Mouse (Mus musculus): ENCODE data around the gene Appl2.
A peak's percentile ranks its signal among the peaks of the same experiment; 100 is the strongest.
"Not testable (repeated sequence)": the region's sequence is repeated elsewhere in the genome, so short reads cannot be mapped to it uniquely, and the experiment has no call there.

The Appl2 gene

DNA sequence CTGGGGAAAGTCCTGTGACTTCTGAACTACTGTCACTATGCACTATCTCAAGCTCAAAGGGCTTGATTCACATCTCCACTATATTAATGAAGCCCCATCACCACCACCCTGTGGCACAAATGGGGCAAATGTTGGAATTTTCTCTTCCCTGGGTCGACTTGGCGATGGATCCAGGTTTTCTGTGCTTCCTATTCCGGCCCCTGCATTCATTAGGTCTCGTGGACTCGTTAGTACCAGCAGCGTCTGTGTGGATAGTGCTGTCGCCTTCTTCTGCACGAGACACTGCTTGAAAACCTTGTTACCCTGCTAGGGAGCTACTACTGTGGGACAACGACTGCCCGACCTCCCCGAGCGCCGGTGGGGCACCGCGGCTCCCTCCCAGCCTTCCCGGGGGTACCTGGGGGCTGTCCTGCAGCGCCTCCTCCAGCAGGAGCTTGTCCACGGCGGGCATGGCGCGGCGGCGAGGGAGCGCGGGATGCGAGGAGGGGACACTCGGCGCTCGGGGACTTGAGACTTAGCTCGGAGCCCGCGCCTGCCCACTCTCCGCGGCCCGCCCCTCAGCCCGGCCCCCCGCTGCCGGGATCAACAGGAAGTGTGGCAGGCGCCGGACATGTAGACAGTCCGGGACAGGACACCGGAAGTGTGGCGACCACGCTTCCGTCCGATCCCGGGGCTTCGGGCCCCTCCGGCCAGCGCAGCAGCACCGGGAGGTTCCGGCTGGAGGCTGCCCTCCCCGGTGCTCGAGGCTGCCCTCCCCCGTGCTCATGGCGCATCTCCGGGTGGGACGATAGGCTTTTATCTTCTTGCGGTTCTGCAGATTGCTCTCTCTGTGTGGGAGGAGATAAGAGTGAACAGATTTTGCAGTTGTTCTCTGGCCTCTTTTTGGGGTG, at the start of gene Appl2:
TSS of gene Appl2 (minus strand) at position 608 of the 890 bp plus-strand sequence.
- peak; percentile 64 for DNase-seq (ENCODE audit: low read depth)

DNA sequence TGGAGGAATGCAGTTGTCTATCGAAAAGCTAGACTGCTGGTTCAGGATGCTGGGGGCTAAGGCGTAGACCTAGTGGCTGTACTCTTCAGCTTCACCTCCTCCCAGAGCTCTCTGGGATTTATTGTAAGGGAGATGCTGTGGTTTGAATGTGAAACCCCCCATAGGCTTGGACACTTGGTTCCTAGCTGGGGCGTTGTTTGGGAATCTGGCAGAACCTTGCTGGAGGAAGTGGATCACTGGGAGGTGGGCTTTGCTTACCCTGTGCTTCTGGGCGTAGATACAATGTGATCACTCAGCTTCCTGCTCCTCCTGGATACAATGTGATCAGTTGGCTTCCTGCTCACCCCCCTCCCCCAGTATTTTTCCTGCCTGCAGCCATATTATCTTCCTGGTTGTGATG, 47.7 kb upstream of the Appl2 start:
- DNase-seq (ENCODE audit: low read depth) = no peak

DNA sequence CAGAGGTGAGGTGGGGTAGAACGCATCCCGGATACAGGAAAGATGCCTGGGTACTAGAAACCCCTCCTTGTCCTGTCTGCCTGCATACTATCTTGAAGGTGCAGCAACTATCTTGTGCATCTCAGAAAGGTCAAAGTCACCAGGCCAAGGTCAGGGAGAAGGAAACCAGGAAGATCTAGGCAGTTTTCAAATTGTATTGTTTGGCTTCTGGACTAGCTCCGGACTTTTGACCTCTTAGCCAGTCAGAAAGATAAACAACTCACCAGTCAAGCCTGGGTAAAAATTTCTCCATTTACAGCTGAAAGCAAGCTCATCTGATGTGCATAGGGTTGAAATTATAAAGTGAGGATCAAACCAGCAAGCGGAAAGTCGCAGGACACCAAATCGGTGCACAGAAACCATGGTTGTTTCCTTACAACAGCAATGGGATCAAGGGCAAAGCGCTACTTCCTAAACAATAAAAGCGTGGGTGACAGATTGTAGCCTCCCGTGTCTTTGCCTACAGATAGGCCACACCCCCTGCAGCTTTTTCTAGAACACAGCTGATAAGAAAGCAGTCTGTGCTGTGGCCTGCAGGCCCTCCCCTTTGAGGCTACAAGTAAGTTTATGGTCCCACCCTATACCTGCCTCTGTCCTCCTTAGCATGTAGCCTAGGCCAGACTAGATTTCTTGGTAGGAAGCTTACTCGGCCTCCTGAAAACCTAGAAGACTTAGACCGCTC, 43.8 kb upstream of the Appl2 start:
- no peak for DNase-seq (ENCODE audit: low read depth)

DNA sequence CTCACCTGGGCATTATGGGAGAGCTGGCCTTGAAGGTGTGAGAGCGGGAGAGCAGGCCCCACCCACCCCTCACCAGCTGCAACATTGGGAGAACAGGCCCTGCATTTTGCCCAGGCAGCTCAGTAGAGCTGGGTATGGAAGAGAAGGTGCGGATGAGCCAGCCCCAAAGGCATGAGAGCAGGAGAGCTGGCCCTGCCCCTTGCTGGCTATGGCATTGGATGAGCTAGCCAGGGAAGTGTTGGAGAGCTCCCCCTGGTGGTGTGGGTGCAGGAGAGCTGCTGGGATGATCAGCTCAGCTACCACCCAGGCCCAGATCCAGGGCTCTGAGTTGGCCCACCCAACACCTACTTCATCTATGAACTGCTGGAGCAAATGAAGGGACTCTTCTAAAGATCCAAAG, 39.7 kb upstream of the Appl2 start:
- no peak for DNase-seq (ENCODE audit: low read depth)

DNA sequence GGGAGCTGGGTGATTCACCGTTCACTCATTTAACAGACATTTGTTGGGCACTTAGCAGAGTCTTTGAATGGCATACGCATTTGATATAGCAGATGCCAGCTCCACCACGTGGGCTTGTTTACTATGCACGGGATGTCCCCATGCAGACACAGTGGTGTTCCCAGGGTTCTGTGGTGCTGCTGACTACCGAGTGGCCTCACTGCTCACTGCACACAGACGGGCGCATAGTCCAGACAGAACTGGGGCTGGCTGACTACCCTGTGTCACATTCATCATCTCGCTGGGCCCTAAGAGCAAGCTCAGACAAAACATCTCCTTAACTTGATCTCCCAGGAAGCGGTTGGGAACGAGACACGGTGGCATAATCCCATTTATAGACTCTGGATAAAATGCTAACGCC, 32.8 kb upstream of the Appl2 start:
- no peak for DNase-seq (ENCODE audit: low read depth)

DNA sequence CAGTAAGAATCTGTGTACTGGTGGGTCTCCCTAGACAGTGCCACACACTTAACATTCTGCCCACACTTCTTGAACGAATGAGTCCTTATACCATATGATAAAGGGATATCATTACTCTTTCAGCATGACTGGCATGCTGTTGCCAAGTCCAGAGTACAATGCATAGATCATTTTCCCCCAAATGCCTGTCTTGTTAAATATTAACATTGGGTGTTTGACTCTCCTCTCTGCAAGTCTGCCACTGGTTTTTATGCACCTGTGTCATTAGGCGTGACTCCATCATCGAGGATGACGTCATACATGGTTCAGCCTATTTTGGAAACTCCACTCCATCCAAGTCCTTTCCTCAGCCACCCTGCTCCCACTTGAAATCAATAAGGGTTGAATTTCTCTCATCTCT, 18.0 kb upstream of the Appl2 start:
- no peak for DNase-seq (ENCODE audit: low read depth)

DNA sequence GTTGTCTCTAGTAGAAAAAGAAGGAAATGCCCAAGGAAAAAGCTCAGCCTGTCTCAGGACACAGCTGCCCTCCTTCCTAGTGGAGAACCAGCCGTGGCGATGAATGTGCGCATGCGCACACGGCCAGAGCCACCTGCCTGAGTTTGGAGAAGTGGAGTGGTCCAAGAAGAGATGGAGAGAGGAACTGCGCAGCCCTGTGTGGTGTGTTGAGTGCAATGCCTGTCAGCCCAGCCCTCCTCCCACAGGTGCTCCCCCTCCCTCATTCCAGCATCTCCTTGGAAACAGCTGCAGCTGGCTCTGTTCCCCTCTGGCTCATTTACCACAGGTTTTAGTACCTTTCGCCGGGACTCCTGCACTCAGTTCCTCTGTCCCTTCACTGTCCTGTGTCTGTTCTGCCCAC, 13.4 kb upstream of the Appl2 start:
- DNase-seq (ENCODE audit: low read depth) = no peak

DNA sequence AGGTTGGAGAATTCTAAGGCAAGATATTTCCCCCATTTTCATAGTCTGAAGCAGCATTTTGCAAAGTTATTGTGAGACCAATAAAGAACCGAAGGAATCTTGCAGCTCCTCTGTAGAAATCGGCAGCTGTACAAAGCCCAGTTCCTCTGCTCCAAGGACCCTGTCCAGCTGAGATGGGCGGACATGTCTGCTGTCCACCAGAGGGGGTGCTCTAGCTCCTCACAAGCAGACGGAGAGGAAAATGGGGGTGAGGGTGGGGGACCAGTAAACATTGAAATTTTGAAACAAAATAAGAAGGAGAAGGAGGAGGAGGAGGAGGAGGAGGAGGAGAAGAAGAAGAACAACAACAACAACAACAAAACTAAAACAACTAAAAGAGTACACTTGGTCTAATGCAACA, 12.1 kb upstream of the Appl2 start:
- DNase-seq (ENCODE audit: low read depth) = no peak

DNA sequence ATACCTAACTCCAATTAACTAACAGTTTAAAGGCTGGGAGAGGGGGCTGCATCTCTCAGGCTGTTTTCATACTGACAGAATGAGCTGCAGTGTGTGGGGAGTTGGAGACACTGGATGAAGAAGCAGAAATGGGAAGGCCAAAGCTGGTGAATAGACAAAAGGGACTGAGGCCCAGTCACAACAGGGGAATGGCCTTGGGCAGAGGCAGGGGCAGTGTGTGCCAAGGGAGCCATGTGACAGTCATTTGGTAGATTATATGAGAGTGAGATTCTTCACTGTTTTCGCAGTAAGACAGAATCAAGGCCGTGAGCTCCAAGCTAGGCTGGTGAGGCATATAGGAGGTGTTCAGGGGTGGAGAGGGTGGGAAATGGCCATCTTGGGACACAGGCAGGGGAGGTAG, 6.1 kb upstream of the Appl2 start:
- DNase-seq (ENCODE audit: low read depth) = no peak

DNA sequence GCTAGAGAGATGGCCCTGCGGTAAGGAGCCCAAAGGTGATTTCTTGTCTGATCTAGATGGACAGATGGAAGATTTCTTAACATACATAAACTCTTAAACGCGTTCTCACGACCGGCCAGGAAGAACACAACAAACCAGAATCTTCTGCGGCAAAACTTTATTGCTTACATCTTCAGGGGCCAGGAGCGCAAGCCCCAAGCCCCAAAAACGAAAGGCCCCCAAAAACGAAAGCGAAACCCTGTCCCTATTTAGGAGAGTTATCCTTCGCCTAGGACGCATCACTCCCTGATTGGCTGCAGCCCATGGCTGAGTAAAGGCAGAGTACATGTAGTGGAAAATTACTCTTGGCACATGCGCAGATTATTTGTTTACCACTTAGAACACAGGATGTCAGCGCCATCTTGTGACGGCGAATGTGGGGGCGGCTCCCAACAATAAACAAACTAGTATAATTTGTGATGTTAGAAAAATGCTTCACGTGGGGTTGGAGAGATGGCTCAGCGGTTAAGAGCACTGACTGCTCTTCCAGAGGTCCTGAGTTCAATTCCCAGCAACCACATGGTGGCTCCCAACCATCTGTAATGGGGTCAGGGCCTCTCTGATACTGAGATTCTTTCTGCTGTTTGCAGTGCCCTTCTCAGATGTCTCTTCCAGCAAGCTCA, 3.8 kb upstream of the Appl2 start:
- not testable (repeated sequence) for DNase-seq (ENCODE audit: low read depth)

DNA sequence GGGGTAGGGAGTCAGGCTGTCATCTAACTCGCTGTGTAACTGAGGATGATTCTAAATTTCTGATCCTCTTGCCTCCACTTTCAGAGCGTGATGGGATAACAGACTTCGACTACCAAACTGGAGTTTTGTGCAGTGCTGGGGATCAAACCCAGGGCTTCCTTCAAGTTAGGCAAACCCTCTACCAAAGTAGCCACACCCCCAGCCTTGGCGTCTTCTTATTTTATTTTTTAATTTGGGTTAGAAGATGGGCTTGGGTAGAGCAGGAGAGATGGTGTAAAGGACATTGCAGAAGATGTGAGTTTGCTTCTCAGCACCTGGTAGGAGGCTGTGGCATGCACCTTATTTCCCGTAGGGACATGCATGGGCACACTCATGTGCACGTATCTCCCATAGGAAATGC, 499 bp upstream of the Appl2 start:
- no peak for DNase-seq (ENCODE audit: low read depth)

DNA sequence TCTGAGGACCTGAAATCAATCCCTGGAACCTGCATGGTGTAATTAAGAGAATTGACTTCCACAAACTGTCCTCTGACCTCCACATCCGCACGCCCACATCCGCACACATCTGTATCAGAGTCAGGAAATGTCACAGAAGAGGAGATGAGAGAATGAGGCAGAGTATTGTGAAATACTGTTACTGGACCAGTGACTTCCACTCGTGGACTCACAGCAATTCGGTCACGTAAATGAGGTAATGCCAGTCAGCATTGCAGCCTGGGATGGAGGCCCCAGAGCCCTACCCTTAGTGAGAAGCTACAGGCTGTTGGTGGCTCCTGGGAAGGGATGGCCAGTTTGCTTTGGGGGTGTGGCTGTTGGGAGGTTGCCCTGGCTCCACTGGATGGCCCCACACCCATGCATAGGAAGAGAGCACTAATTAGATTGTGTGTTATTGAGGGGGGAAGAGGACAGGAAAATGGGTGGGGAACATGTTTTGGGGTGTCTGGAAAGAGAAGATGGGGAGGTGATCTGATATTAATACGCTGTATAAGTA, 2.1 kb downstream of the Appl2 start:
- DNase-seq (ENCODE audit: low read depth) = no peak

DNA sequence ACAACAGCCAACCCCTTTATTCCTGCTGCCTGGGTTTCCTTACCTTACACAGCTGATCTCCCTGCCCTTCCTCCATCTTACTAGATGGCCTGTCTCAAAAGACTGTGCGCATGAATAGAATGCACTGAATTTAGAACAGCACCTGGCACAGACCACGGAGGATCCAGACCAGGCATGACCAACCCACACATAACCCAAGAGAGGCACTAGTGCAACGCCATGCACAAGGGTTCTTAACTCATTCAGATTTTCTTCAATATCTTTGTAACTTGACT, 2.9 kb downstream of the Appl2 start:
- no peak for DNase-seq (ENCODE audit: low read depth)

DNA sequence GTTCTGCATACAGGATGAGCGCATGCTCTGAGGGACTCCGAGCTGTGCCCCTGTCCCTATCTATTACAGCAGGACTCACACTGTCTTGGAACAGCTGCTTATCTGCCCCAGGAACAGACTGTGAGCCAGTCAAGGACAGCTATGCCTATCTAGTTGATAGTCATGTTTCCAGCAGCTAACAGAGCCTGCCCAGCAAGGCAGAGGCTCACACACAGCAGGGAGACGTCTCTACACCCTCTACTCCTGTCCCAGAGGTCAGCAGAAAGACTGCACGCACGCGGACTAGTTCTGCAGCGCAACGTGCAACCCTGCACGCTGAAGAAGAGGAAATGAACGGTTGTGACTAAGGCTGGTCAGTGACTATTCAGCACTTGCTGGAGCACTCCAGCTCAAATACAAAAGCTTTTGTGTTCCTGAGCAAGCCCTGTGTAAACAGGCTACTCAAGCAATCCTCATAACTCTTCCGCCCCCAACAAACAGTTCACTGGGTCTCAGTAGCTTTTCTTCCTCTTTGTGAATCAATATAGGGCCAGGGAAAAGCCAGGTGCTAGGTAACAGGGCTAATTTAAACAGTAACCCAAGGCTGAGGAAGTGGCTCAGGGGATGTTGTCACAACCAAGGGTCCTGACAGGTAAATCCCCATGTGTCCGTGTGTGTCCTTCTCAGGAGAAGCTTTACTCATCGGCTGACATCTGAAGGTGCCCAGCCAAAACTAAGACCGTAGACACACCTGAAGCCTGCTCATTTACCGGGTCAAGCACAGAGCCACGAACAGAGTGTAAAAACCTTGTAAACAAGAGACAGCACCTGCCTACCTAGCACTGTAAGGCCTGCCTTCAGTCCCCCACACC, 3.4 kb downstream of the Appl2 start:
- no peak for DNase-seq (ENCODE audit: low read depth)

DNA sequence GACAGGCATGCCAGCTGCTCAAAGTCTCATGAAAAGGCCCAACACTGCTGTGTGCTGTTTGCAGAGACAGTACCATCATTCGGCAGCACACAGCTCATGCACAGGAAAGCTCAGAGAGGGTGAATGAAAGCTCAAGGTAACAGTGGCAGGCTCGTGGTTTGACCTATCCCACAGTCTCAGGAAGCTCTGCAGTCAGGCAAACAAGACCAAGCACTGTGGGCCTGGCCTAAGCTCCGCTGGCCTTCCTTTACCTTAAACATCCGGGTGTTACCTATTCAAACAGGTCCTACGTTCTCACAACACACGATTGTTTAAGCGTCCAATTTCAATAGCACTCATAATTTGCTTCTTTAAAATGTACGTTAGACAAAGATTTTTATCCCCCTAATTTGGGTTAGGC, 4.4 kb downstream of the Appl2 start:
- DNase-seq (ENCODE audit: low read depth) = no peak

DNA sequence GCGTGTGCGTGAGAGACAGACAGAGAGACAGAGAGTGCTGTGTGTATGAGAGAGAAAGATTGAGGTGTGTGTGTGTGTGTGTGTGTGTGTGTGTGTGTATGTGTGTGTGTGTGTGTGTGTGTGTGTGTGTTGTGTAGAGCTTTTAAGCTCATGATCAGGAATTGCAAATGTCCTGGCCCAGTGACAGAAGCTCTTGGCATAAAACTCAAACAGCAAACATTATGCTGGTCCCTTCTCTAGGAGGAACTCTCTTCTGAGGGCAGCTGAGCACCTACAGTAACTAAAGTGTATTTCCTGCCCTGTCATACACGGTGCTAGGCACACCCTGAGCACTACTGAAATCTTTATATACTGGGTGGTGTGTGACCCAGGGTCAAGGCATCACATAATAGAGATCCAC, 6.9 kb downstream of the Appl2 start:
- DNase-seq (ENCODE audit: low read depth) = no peak

DNA sequence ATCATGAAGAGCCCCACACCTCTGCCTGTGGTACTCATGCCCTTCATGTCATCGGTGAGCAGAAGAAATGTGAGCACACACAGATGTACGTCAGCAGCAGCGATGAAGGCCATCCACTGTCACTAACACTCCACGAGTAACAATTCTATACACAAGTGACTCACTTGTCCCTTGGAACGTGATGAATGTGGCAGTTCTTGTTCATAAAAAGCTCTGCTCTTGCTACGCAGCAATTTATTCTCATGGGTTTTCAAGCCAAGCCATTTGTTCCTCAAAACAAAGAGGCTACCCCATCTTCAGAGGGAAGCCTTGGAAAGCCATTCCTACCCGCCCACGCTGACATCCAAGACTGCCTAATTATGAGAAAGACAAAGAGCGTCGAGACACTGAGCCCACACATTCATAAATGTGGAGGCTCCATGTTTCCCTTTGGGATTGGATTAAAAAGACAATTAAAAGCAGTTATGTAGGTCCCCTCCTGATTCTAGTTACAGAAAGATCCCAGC, 8.6 kb downstream of the Appl2 start:
- no peak for DNase-seq (ENCODE audit: low read depth)

DNA sequence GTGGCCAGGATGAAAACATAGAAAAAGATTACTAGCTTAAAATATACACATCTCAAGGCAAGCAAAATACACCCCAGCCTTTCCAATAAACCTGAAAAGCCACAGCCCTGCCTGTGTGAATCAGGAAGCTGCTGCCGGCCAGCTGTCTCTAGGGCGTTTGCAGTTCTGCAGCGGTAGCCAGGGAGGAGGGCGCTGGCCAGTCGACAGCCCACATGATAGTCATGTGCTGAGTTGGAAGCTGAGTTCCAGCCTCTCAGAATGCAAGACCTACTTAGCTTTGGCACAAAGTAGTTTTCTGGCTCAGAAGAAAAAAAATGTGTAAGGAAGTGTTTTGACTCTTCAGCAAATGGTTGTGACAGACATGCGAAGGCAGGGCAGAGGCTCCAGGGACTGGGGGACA, 11.2 kb downstream of the Appl2 start:
- peak; percentile 98 for DNase-seq (ENCODE audit: low read depth)

DNA sequence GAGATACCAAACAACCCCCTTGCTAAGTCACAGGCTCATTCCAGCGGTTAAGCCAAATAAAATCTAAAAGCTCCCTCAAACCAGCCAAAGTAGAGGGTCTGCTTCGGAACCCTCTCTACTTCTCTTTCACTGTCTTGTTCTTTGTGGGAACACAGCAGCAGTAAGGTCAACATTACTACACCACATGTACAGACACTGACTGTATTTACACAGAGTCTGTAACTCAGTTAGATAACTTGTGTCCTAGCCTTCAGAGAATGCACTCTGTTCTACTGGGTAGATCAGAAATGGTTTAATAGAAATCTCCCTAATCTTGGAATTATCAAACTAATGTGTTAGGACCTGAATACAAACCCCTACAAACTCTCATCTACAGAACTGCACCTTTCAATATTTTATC, 12.3 kb downstream of the Appl2 start:
- no peak for DNase-seq (ENCODE audit: low read depth)

DNA sequence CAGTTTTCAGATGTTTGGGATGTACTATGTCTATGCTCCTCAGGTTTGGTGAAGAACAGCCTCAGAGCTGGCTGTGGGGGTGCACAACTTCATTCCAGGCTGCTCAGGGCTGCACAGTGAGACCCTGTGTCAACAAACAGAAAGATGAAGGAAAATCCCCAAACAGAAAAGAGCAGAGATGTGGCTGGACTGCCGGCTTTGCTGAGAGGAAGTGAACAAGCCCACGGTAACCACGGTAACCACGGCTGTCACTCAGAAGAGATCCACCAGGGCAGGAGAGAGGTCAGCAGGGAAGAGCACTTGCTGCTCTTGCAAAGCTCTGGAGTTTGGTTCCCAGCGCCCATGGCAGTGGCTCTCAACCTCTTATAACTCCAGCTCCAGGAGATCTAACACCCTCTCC, 14.1 kb downstream of the Appl2 start:
- DNase-seq (ENCODE audit: low read depth) = no peak

DNA sequence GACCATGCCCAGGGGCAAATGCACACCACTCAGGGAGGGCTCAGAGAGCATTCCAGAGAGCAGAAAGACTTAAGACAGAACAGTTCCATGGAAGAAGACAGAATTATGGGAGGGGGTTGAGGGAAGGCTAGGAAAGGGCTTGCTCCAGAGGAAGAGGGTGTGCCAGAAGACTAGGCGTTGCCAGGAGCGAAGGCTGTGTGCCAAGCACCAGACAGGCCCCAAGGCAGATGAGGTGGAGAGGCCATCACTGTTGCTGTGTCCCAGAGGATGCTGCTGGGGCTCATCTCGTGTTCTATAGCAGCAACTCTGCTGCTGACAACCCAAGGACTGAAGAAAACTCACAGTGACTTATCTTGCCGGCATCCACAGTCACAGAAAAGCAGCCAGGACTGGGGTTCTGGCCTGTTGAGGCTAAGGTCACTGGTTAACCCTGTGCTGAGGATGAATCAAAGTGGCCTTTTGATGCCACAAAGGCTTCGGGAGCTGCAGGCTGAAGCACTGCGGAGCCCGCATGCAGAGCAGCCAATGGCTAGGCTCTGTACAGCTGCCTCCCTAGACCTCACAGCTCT, 15.6 kb downstream of the Appl2 start:
- DNase-seq (ENCODE audit: low read depth) = no peak

DNA sequence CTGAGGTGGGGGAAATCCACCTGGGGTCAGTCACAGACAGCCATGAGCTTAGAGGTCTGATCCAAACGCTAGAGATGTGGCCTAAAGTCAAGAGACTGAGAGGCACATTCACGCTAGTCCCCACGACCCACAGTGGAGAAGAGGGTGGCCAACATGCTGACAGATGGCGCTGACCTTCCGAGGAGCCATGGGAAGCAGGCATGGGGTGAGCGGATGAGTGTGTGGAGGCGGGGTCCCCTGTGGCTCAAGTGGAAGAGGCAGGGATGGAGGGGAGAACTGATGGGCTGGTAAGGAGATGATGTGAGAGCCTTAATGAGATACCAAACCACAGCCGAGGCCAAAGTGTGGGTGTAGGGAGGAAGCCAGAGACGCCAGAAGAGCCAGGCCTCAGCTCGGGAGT, 16.8 kb downstream of the Appl2 start:
- no peak for DNase-seq (ENCODE audit: low read depth)
